Mouse (Mus musculus): ENCODE measurements around the gene Fmnl3. TPM values are rescaled to one million over a fixed set of nuclear protein-coding genes. Genes with fewer than 3 reads are reported as not detected.

The Fmnl3 gene
- polyA plus RNA-seq, 1 experiment from 2014 or later: 22.3 TPM

DNA sequence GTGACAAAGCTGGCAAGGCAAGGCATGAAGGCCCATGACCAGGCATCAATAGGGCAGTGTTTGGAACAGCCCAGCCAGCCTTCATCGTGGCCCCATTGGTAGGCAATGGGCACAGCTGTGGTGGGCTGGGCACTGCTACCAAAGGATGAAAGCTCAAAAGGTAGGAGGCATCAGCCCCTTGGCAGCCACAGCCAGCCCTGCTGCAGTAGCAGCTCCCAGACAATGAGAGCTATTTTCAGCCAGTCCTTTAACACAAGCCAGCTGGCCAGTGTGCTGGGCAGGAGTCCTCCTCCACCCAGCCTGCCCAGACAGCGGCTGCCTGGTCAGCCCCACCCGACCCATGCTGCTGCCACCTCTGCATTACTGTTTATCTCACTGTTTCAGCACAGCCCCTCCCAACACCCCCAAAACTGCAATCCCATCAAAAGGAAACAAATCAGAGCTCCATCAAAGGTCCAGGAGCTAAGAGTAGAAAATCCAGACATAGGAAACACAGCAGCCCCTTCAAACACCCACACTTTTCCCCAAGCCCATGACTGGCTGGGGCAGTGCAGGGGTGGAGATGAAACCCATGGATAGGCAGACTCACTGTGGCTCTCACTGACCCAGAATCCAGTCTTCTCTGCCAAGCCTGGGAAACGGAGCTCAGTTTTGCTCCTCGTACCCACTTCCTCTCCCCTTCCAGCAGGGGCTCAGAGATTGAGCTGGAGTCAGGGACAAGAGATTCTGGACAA, 26.7 kb downstream of the Fmnl3 start:
- DNase-seq (ENCODE audit: low spot score): no peak

- DNase-seq (ENCODE audit: low spot score): no peak
Measured at GRCm38 (mm10) chr15:99342194-99342981, 27.9 kb downstream of the Fmnl3 start.

DNA sequence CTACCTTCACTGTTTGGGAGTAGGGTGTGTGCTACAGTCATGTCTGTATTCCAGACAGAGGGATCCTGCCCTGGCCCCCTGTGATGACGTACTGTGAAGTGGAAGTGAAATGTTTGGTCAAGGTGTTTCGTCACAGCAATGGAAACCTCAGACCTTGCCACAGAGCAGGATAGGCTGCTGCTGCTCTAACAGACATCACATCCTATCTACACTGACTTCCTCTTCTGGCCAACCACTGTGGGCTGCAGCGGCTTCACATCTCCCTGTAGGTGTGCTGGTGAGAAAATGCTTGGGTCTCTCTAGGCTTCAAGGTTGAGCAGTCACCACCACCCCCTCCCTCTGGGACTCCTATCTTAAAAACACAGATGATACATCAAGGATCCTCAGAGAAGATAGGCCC, 29.2 kb downstream of the Fmnl3 start:
- DNase-seq (ENCODE audit: low spot score): peak; percentile 56

DNA sequence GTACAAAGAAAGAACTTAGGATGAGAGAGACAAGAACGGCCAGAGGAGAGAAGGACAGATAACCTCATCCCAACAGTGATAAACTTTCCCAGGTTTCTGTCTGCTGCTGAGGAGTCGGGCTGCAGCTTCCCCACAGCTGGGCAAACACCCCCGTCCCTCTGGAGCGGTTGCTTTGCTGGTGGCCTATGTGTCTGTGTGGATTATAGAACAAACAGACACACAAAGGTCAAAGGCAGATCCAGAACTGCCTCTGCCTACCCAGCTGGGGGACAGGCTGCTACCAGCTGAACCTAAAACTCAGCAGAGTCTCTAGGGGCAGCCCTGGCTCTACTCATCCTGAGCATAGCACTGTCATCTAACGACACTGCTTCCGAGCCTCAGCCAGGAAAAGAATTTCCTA, 30.6 kb downstream of the Fmnl3 start:
- no peak for DNase-seq (ENCODE audit: low spot score)

DNA sequence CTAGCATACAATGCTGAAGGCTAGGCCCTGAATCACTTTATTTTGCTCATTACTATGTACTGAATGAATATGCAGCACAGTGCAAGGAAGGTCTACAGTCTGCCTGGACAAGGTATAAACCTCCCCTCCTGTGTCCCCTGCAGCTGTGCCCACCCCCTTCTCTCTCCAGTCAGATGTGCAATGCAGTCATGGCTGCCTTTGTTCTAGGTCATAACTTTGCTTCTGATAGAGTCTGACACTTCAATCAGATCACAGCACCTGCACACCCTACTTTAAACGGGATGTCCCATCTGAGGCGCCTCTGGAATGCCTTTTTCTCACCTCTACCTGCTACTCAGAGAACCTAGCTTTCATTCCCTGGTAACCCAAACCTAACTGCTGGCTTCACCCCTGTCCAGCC, 31.4 kb downstream of the Fmnl3 start:
- DNase-seq (ENCODE audit: low spot score): peak; percentile 64

DNA sequence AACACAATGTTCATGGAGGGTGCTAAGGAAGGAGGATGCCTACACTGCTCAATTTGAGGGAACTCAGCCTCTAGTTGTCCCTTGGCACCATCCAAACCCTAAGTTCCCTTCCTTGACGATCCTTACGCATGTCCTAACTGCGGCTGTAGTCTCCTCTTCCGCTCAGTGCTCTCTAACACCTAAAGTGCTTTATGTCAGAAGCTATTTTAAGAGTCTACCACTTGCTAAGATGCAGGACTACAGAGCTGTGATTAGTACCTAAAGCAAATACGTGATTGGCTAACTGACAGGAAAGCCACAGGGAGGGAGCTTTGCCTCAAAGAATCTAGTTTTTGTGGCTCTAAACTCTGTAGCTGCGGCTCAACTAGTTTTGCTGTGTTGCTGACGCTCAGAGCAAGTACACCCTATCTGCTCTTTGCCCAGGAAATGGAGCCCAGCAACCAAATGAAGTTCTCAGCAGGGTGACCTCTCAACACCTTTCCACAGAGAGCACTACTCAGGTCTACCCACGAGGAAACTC, 34.4 kb downstream of the Fmnl3 start:
- peak; percentile 27 for DNase-seq (ENCODE audit: low spot score)

GRCm38 (mm10) chr15:99334500-99334899, 35.8 kb downstream of the Fmnl3 start:
- DNase-seq (ENCODE audit: low spot score): no peak

GRCm38 (mm10) chr15:99333676-99334065, 36.6 kb downstream of the Fmnl3 start:
- no peak for DNase-seq (ENCODE audit: low spot score)

- DNase-seq (ENCODE audit: low spot score): peak; percentile 93
Measured at GRCm38 (mm10) chr15:99332921-99333675, 37.2 kb downstream of the Fmnl3 start.

DNA sequence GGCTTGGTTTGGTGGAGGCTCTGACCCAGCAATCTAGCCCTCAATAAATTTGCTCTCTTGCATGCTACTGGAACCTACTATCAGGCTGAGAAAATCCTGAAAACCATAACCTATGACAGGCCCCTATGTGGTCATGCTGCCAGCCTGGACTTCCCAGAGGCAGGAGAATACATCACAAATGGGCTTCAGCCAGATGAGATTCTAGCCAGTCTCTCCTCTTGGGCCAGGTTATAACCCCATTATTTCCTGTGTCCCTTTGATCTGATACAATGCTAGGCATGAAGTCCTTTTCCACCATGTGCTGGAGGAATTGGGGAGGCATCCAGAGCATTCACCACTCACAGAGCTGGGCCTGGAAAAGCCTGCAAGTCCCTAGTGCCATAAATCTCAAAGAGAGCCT, 38.2 kb downstream of the Fmnl3 start:
- DNase-seq (ENCODE audit: low spot score): no peak

- DNase-seq (ENCODE audit: low spot score): no peak
Measured at GRCm38 (mm10) chr15:99331341-99331740, 38.9 kb downstream of the Fmnl3 start.

DNA sequence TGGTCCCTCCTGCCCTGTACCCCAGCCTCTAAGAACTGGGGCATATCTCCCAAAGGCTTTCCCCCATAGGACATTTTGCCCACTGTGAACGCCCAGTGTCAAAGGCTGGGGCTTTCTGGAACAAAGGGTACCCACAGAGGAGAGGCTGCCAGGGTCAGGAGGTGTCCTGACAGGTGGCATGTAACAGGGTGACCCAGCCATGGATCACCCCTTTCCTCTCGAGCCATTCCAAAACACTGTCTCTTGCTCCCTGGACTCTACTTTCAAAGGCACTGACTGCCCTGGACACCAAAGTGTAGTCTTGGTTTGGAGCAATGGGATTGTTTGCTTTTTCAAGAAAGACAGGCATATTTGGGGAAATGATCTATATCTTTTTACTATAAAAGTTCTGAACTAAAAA, 40.0 kb downstream of the Fmnl3 start:
- no peak for DNase-seq (ENCODE audit: low spot score)

GRCm38 (mm10) chr15:99328011-99328410, 42.3 kb downstream of the Fmnl3 start:
- no peak for DNase-seq (ENCODE audit: low spot score)

DNA sequence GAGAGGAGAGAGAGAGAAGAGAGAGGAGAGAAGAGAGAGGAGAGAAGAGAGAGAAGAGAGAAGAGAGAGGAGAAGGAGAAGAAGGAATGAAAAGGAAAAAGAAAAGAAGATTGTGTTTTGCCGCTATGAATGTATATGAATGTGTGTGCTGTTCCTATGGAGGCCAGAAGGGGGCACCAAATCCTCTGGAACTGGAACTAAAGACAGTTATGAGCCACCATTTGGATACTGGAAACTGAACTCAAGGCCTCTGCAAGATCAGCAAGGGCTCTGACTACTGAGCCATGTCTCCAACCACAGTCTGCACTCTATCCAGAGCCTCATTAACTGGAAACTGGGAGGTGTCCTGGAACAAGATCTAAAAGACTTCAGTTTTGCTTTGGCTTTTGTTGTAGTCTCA, 43.3 kb downstream of the Fmnl3 start:
- DNase-seq (ENCODE audit: low spot score): peak; percentile 65

- no peak for DNase-seq (ENCODE audit: low spot score)
Measured at GRCm38 (mm10) chr15:99326407-99326806, 43.9 kb downstream of the Fmnl3 start.

- no peak for DNase-seq (ENCODE audit: low spot score)
Measured at GRCm38 (mm10) chr15:99325598-99325997, 44.7 kb downstream of the Fmnl3 start.

DNA sequence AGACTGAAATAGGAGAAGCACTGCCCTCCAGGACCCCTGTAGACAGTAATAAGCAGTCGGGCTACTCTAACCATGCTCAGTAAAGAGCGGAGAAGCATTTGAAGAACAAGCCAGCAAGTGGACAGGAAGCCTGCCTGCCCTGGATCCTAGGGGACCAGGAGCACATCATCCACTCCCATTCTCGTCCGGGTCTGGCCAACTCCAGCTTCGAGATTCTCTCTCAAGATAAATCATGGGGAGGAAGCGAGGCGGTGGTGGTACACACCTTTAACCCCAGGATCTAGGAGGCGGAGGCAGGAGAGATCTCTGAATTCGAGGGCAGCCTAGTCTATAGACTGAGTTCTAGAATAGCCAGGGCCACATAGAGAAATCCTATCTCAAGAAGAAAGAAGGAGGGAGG, 46.1 kb downstream of the Fmnl3 start:
- DNase-seq (ENCODE audit: low spot score): no peak

DNA sequence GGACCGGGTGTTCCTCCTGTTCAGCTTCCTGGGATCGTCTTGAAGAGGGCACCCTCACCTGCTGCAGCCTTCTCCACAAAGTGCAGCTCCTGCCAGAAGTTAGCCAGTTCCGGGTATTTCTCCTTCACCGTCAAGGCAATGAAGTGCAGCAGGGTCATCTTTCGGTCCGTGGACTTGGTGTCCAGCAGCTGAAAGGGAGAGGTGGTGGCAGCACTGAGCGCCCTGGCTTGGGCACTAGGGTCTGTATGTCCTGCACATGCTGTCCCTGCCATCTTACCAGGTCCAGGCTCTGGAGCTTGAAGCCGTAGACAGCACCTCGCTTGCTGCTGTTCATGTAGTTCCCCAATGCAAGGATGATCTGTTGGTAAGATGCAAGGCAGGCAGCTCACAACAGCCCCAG, 49.3 kb downstream of the Fmnl3 start:
- DNase-seq (ENCODE audit: low spot score): no peak

- no peak for DNase-seq (ENCODE audit: low spot score)
Measured at GRCm38 (mm10) chr15:99320168-99320674, 50.1 kb downstream of the Fmnl3 start.

DNA sequence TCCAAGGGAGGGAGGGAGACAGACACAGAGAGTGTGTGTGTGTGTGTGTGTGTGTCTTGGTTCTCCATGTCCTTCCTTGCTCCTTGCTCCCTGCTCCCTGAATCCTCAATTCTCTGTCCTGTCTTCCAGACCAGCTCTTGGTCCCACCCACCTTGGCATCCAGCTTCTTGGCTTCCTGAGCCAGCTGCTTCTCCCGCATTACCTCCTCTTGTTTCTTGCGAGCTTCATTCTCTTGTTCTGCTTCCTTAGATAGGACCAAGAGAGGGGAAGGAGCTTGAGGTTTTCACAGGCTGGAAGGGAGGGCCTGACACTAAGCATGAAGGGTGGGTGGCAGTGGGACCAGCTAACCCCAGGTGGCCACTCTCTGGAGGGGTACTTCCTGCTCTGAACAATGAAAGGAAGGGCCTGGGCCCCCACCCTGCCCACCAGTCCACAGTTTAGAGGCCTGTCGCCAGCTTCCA, 50.8 kb downstream of the Fmnl3 start:
- no peak for DNase-seq (ENCODE audit: low spot score)

DNA sequence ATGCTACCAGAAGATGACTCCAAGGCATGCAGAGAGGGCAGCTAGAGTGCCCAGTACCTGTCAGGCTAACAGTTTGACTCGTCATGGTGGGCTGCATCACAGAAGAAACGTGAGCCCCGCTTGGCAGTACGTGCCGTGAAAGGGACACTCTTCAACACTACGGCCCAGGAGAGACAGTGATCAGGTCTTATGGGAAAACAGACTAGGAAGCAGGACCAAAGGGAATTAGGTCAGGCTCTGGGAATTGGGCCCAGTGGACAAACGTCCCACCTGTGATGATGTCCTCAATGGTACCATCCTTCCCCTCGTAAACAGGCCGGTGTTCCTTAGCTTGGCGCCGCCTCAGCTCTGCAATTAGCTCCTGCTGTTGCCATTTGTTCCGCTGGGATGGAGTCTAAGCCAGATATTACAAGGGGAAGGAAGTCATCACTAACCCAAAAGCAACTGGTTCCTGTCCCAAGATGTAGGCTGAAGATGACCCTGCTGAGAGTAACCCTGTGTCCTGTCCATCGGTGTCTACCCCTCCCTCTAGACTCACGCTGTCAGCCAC, 51.3 kb downstream of the Fmnl3 start:
- no peak for DNase-seq (ENCODE audit: low spot score)
